ENCODE assay signal across 19 mouse cellular contexts in genomic region chr2:125594072-125594471, GRCm38 (mm10). TPM values are rescaled to one million over a fixed set of nuclear protein-coding genes. Genes with fewer than 3 reads are reported as not detected.
DNase-seq lines count a peak whose midpoint lies in the region; ATAC-seq and TF ChIP-seq lines count a peak whose summit lies in the region.
"Had no signal": no experiment of that assay in that cellular context is flagged by ENCODE, and none has a peak within 500 bp of the region (broad histone marks: within the 10 kb centered on the region; RNA-seq: fewer than 3 reads in every experiment).

No protein-coding gene starts in this region.

- no peaks in the 10 kb centered on the region for H3K4me1 ChIP-seq in forebrain, postnatal 0 days (ENCODE audit: insufficient read depth)
- H3K4me1 ChIP-seq in forebrain, embryonic 13.5 days, result no peaks in the 10 kb centered on the region
- H3K4me1 ChIP-seq in kidney, embryonic 14.5 days (ENCODE audit: control insufficient read depth, insufficient read depth, low read length), result no peaks in the 10 kb centered on the region
- no peaks in the 10 kb centered on the region for H3K4me1 ChIP-seq in lung, postnatal 0 days (ENCODE audit: insufficient read depth, low read depth, low read length)
- H3K4me1 ChIP-seq: limb, embryonic 13.5 days; liver, embryonic 15.5 days; midbrain, embryonic 12.5 days; neural tube, embryonic 15.5 days had no signal

- no peak overlapping the region for H3K4me2 ChIP-seq in forebrain, postnatal 0 days (ENCODE audit: low read depth)
- no peak overlapping the region for H3K4me2 ChIP-seq in forebrain, embryonic 13.5 days
- no peak overlapping the region for H3K4me2 ChIP-seq in kidney, embryonic 14.5 days (replicated peaks; ENCODE audit: low read depth, low read length)
- H3K4me2 ChIP-seq in lung, postnatal 0 days (replicated peaks; ENCODE audit: low read depth, low read length), result no peak overlapping the region
- H3K4me2 ChIP-seq: limb, embryonic 13.5 days; liver, embryonic 15.5 days; midbrain, embryonic 12.5 days; neural tube, embryonic 15.5 days had no signal

- no peak overlapping the region for H3K9ac ChIP-seq in forebrain, postnatal 0 days
- no peak overlapping the region for H3K9ac ChIP-seq in forebrain, embryonic 13.5 days
- no peak overlapping the region for H3K9ac ChIP-seq in kidney, embryonic 14.5 days (ENCODE audit: low read depth, low read length)
- H3K9ac ChIP-seq in lung, postnatal 0 days (replicated peaks; ENCODE audit: low read depth), result no peak overlapping the region
- H3K9ac ChIP-seq: limb, embryonic 13.5 days; liver, embryonic 15.5 days; midbrain, embryonic 12.5 days; neural tube, embryonic 15.5 days had no signal

- ATAC-seq in forebrain, postnatal 0 days, result no peak; the same call in 1 of the 2 replicates
- ATAC-seq in forebrain, embryonic 13.5 days, result no peak
- peak; percentile 46; the same call in 1 of the 2 replicates for ATAC-seq in kidney, embryonic 14.5 days (ENCODE audit: low FRiP score, low TSS enrichment)
- ATAC-seq in lung, postnatal 0 days, result no peak
- ATAC-seq: hindbrain, embryonic 16.5 days had no signal

- H3K9me3 ChIP-seq in forebrain, postnatal 0 days (ENCODE audit: low read length), result no peaks in the 10 kb centered on the region
- H3K9me3 ChIP-seq in forebrain, embryonic 13.5 days (replicated peaks), result no peaks in the 10 kb centered on the region
- no peaks in the 10 kb centered on the region for H3K9me3 ChIP-seq in kidney, embryonic 14.5 days (ENCODE audit: control insufficient read depth, low read length)
- H3K9me3 ChIP-seq in lung, postnatal 0 days (ENCODE audit: low read length), result no peaks in the 10 kb centered on the region
- H3K9me3 ChIP-seq: limb, embryonic 13.5 days; liver, embryonic 15.5 days; midbrain, embryonic 12.5 days; neural tube, embryonic 15.5 days had no signal

- TF ChIP-seq EP300 in lung, postnatal 0 days (IDR thresholded peaks at IDR 0.05), result no peak

- H3K4me3 ChIP-seq in forebrain, postnatal 0 days (ENCODE audit: low read depth, low read length), result no peak overlapping the region
- no peak overlapping the region for H3K4me3 ChIP-seq in forebrain, embryonic 13.5 days
- H3K4me3 ChIP-seq in kidney, embryonic 14.5 days (ENCODE audit: low read length), result no peak overlapping the region
- no peak overlapping the region for H3K4me3 ChIP-seq in lung, postnatal 0 days (ENCODE audit: low read depth, low read length)
- H3K4me3 ChIP-seq: limb, embryonic 13.5 days; liver, embryonic 15.5 days; midbrain, embryonic 12.5 days; myocyte; neural tube, embryonic 15.5 days had no signal

- H3K27ac ChIP-seq in forebrain, postnatal 0 days (ENCODE audit: low read depth, low read length), result no peak overlapping the region
- H3K27ac ChIP-seq in forebrain, embryonic 13.5 days, result no peak overlapping the region
- no peak overlapping the region for H3K27ac ChIP-seq in kidney, embryonic 14.5 days (ENCODE audit: low read depth, low read length)
- no peak overlapping the region for H3K27ac ChIP-seq in lung, postnatal 0 days (ENCODE audit: low read length)
- H3K27ac ChIP-seq: limb, embryonic 13.5 days; liver, embryonic 15.5 days; midbrain, embryonic 12.5 days; neural tube, embryonic 15.5 days had no signal

- no peak for DNase-seq in forebrain, postnatal 0 days
- no peak for DNase-seq in kidney, adult 18-20 months
- DNase-seq in lung, postnatal 0 days (ENCODE audit: low spot score), result peak; percentile 37
- no peak for DNase-seq in lung, postnatal 25 days (ENCODE audit: low spot score)
- no peak for DNase-seq in gastrocnemius, adult 8-10 months (ENCODE audit: low spot score in 2 of 2)
- no peak for DNase-seq in urinary bladder, adult 2 months (ENCODE audit: low spot score)
- DNase-seq: cerebellum, adult 9-11 months; heart, postnatal 14 days; kidney, adult 9 months; lung, postnatal 4 days; thymus, postnatal 36 days had no signal

- 0 out of 2 replicates have a peak, but pooled peaks cover 4% of the 10 kb centered on the region for H3K36me3 ChIP-seq in forebrain, postnatal 0 days (ENCODE audit: insufficient read depth)
- peaks cover 81% of the 10 kb centered on the region for H3K36me3 ChIP-seq in forebrain, embryonic 13.5 days (ENCODE audit: poor library complexity, severe bottlenecking)
- peaks cover 61% of the 10 kb centered on the region for H3K36me3 ChIP-seq in kidney, embryonic 14.5 days (ENCODE audit: control insufficient read depth, insufficient read depth, low read length)
- no peaks in the 10 kb centered on the region for H3K36me3 ChIP-seq in lung, postnatal 0 days (ENCODE audit: insufficient read depth, low read length)

- TF ChIP-seq CTCF in forebrain, postnatal 0 days (IDR thresholded peaks at IDR 0.05; ENCODE audit: low read depth), result peak; percentile 40
- peak; percentile 37; the same call in 1 of the 2 replicates for TF ChIP-seq CTCF in lung, postnatal 0 days (IDR thresholded peaks at IDR 0.05)

- WGBS in forebrain, postnatal 0 days, result 83% methylated on average over 6 of the region's 6 CpGs
- 91% methylated on average over 6 of the region's 6 CpGs for WGBS in forebrain, embryonic 13.5 days
- 66% methylated on average over 6 of the region's 6 CpGs for WGBS in kidney, embryonic 14.5 days
- whole genome bisulfite sequencing in lung, postnatal 0 days, result 80% methylated on average over 6 of the region's 6 CpGs

- no peaks in the 10 kb centered on the region for H3K27me3 ChIP-seq in forebrain, postnatal 0 days (ENCODE audit: insufficient read depth, low read length)
- no peaks in the 10 kb centered on the region for H3K27me3 ChIP-seq in forebrain, embryonic 13.5 days
- no peaks in the 10 kb centered on the region for H3K27me3 ChIP-seq in kidney, embryonic 14.5 days (ENCODE audit: control insufficient read depth, insufficient read depth, low read length)
- H3K27me3 ChIP-seq in lung, postnatal 0 days (replicated peaks; ENCODE audit: insufficient read depth, low read length), result no peaks in the 10 kb centered on the region
- H3K27me3 ChIP-seq: limb, embryonic 13.5 days; liver, embryonic 15.5 days; midbrain, embryonic 12.5 days; neural tube, embryonic 15.5 days had no signal

RNA-seq across cellular contexts. Expression of gene Cep152, which starts 30.8 kb away (rescaled TPM):
- 2.2 and 2.4 TPM in 2 replicates for total RNA-seq in forebrain, postnatal 0 days (2014; rRNA removed)
- polyA plus RNA-seq in forebrain, postnatal 0 days (2015; fragmentation: Nextera tagmentation; extraction: Ambion mirVana), result 0.92 and 1.4 TPM in 2 replicates
- polyA plus RNA-seq in forebrain, embryonic 13.5 days (2015; fragmentation: Nextera tagmentation; extraction: Ambion mirVana), result 5.9 and 6.6 TPM in 2 replicates
- 4.8 and 11.4 TPM in 2 replicates for polyA plus RNA-seq in kidney, embryonic 14.5 days (2014; fragmentation: Nextera tagmentation; extraction: Ambion mirVana)
- 1.3 and 1.8 TPM in 2 replicates for polyA plus RNA-seq in lung, postnatal 0 days (2015; fragmentation: Nextera tagmentation; extraction: Ambion mirVana)
- 1 to 10 TPM in 1 of 4 experiments, under 1 TPM in 3; 0.58 to 1.0 (median 0.78) TPM for total RNA-seq in gastrocnemius, adult 8-10 months (2022)
- 2.0 and 2.5 TPM in 2 replicates for polyA plus RNA-seq in urinary bladder, adult 2 months (2012; rRNA removed)
